Mouse (Mus musculus): ENCODE data around the gene Tmem165. TPM values are rescaled to one million over a fixed set of nuclear protein-coding genes. Genes with fewer than 3 reads are reported as not detected.

Gene Tmem165
- polyA plus RNA-seq, 1 experiment from 2014 or later: 58.2 TPM

DNA sequence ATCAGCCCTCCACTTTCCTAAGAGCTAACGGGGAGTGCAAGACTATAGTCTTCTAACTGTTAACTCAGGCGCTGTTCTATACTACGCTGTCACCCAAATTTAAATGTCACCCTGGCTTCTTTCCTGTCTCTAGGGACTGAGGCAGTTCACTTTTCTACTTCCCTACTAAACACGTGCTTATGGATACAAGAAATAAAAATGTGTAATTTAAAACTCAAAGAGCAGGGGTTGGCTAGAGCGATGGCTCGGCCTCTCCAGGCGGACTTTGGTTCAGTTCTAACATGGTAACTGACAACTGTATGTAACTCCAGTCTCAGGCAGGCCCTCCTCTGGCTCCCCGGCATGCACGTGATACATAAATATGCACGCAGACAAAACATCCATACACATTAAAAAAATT is 60.8 kb downstream of the Tmem165 start:
- ATAC-seq (ENCODE audit: low FRiP score, low TSS enrichment) (no peak), DNase-seq (no peak)
- no peaks in the 10 kb centered on the region for H3K9me3 ChIP-seq (ENCODE audit: control insufficient read depth, low read length)
- WGBS: 96% methylated on average over 10 of the region's 10 CpGs
- no peaks in the 10 kb centered on the region; the same call in 1 of the 2 replicates for H3K4me1 ChIP-seq (ENCODE audit: control insufficient read depth, insufficient read depth, low read length)
- H3K9ac ChIP-seq (replicated peaks; ENCODE audit: low read length): no peak overlapping the region
- H3K4me3 ChIP-seq (replicated peaks; ENCODE audit: low read depth, low read length): no peak overlapping the region
- no peak overlapping the region for H3K27ac ChIP-seq (replicated peaks; ENCODE audit: low read depth, low read length)
- H3K4me2 ChIP-seq (ENCODE audit: low read length): no peak overlapping the region
- H3K36me3 ChIP-seq (ENCODE audit: control insufficient read depth, insufficient read depth, low read length): peaks cover 28% of the 10 kb centered on the region
- no peaks in the 10 kb centered on the region for H3K27me3 ChIP-seq (ENCODE audit: control insufficient read depth, insufficient read depth, low read length)

DNA sequence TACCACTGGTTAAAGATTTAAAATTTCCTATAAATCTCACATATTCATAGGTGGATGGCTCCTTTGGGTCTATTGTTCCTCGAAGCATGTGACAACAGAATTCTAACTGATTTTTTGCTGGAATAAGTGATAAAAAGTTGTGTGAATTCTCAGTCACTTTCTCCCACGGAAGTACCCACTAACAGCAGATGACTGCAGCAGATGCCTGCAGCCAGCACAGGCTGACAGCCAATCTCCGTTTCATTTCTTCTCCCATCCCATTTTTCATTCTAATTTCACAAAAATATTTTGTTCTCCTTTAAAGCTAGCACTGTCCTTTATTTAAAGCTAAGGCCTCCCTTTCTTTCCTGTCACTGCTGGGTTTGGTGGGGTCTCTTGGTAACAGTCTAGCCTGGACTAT is 61.7 kb downstream of the Tmem165 start:
- H3K4me3 ChIP-seq (replicated peaks; ENCODE audit: low read depth, low read length): no peak overlapping the region
- DNase-seq: no peak
- 93% methylated on average over 3 of the region's 3 CpGs for WGBS
- H3K4me1 ChIP-seq (ENCODE audit: control insufficient read depth, insufficient read depth, low read length): no peaks in the 10 kb centered on the region; the same call in 1 of the 2 replicates
- no peak overlapping the region for H3K9ac ChIP-seq (replicated peaks; ENCODE audit: low read length)
- no peak overlapping the region for H3K27ac ChIP-seq (replicated peaks; ENCODE audit: low read depth, low read length)
- no peak overlapping the region for H3K4me2 ChIP-seq (ENCODE audit: low read length)
- ATAC-seq (ENCODE audit: low FRiP score, low TSS enrichment): no peak
- no peaks in the 10 kb centered on the region for H3K27me3 ChIP-seq (ENCODE audit: control insufficient read depth, insufficient read depth, low read length)
- H3K36me3 ChIP-seq (ENCODE audit: control insufficient read depth, insufficient read depth, low read length): peaks cover 18% of the 10 kb centered on the region
- no peaks in the 10 kb centered on the region for H3K9me3 ChIP-seq (ENCODE audit: control insufficient read depth, low read length)

DNA sequence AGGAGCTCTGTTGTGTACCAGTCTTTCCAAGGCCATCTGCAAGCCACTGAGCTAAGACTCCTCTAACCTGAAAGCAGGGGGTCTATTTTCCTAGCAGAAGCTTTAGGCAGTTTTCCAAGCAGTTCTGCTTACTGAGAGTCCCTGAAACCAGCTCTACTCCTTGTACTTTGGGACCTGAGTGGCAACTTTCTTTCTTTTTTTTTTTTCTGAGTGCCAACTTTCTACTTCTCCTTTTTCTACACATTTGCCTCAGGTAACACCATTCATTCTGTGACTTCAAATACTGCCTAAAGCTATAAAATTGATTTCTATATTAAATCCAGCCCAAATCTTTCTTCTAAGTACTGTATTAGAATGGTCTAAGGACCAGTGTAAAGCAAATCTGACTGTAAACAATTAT is 62.9 kb downstream of the Tmem165 start:
- ATAC-seq (ENCODE audit: low FRiP score, low TSS enrichment): no peak
- Histone ChIP-seq H3K9ac (replicated peaks; ENCODE audit: low read length) (no peak overlapping the region), H3K9me3 (ENCODE audit: control insufficient read depth, low read length) (no peaks in the 10 kb centered on the region), H3K4me2 (ENCODE audit: low read length) (no peak overlapping the region), H3K27me3 (ENCODE audit: control insufficient read depth, insufficient read depth, low read length) (no peaks in the 10 kb centered on the region), H3K36me3 (ENCODE audit: control insufficient read depth, insufficient read depth, low read length) (peaks cover 18% of the 10 kb centered on the region), H3K27ac (replicated peaks; ENCODE audit: low read depth, low read length) (no peak overlapping the region), H3K4me1 (ENCODE audit: control insufficient read depth, insufficient read depth, low read length) (no peaks in the 10 kb centered on the region; the same call in 1 of the 2 replicates), H3K4me3 (replicated peaks; ENCODE audit: low read depth, low read length) (no peak overlapping the region)
- DNase-seq: no peak

DNA sequence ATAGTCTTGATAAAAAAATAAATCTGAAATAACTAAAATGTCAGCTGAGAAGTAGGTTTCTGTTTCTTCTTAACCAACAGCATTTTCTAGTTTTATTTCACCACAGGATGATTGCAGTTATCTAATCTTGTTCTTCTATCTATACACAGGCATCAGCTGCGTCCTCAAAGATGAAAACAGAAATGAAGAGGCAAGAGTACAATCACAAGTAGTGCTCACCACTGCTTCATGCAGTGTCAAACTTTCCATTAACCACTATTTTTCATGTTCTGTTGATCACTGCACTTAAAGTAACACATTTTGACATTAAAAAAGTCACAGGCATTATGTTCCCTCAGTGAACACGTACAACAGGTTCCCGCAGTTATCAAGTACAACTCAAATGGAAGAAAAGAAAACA is 67.3 kb downstream of the Tmem165 start:
- WGBS: 92% methylated on average over 3 of the region's 3 CpGs
- no peak overlapping the region for H3K9ac ChIP-seq (replicated peaks; ENCODE audit: low read length)
- no peaks in the 10 kb centered on the region for H3K9me3 ChIP-seq (ENCODE audit: control insufficient read depth, low read length)
- H3K4me2 ChIP-seq (ENCODE audit: low read length): no peak overlapping the region
- peaks cover 6% of the 10 kb centered on the region; the same call in 1 of the 2 replicates for H3K36me3 ChIP-seq (ENCODE audit: control insufficient read depth, insufficient read depth, low read length)
- ATAC-seq (ENCODE audit: low FRiP score, low TSS enrichment) (no peak), DNase-seq (no peak)
- no peaks in the 10 kb centered on the region for H3K27me3 ChIP-seq (ENCODE audit: control insufficient read depth, insufficient read depth, low read length)
- H3K4me1 ChIP-seq (ENCODE audit: control insufficient read depth, insufficient read depth, low read length): no peaks in the 10 kb centered on the region; the same call in 1 of the 2 replicates
- no peak overlapping the region for H3K27ac ChIP-seq (replicated peaks; ENCODE audit: low read depth, low read length)
- H3K4me3 ChIP-seq (replicated peaks; ENCODE audit: low read depth, low read length): no peak overlapping the region

Other genes starting within 250 kb of the Tmem165 start
- 9.2 and 26.9 TPM in 2 replicates for gene Kdr, start 205.4 kb upstream of the Tmem165 start, polyA plus RNA-seq (2014; fragmentation: Nextera tagmentation; extraction: Ambion mirVana)
- gene Srd5a3, start 43.6 kb upstream of the Tmem165 start, polyA plus RNA-seq (2014; fragmentation: Nextera tagmentation; extraction: Ambion mirVana): 10.8 and 14.6 TPM in 2 replicates
- gene Clock, start 120.9 kb downstream of the Tmem165 start, polyA plus RNA-seq (2014; fragmentation: Nextera tagmentation; extraction: Ambion mirVana): 18.7 and 19.2 TPM in 2 replicates
- not detected in 2 replicates for gene Pdcl2, start 147.3 kb downstream of the Tmem165 start, polyA plus RNA-seq (2014; fragmentation: Nextera tagmentation; extraction: Ambion mirVana)
- gene Nmu, start 179.9 kb downstream of the Tmem165 start, polyA plus RNA-seq (2014; fragmentation: Nextera tagmentation; extraction: Ambion mirVana): not detected in 2 replicates

Measured in midbrain, embryonic 14.5 days (tissue).